Mouse (Mus musculus) mouse embryonic stem cell (cell line): Measurements from ENCODE around the gene Fam166a.

Source experiments
- in situ Hi-C, 2 experiments: fragments of 300-500 bp; cut with MboI; formaldehyde crosslinking; loops; 1 replicate in 1 of 2; 3 replicates in 1 of 2; pipeline ENCODE4 v1.14.3; 2019 to 2020; ENCODE audit warnings: low sequenced_read_pairs in 2 of 2, low pct_unique_long_range_greater_than_20kb in 1 of 2, mixed read lengths in 1 of 2; ENCODE audit not compliant: unreplicated experiment in 1 of 2

The Fam166a gene

DNA sequence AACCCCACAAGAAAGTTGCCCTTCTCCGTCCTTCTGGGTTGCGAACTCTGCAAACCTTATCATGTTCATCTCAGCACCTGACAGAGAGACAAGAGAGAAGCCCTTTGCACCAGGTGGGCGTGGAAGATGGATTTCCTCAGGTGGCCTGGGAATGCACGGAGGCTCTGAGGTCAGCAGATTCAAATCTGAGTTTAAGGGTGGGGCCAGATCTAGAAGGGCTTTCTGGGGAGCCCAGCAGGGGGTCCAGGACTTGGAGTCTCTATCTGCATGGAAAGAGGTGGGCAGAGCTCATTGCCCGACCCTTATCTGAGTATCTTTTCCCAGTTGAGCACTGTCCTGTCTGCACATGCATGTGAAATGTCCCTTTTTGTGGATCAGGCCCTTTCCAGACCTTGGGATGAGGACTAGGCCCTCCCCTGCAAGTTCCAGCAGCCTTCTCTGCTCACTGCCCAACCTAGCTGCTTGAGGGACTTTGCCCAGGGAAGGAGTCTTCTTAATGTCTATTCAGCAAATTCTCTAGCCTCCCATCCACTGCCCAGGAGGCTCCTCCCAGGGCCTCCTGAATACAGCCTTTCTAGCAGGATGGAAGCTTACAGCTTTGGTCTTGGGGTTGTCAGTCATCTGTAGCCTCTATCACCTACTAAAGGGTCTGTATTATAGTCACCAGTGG, 16.1 kb downstream of the Fam166a start:
- in situ Hi-C loops, result no loop called here

DNA sequence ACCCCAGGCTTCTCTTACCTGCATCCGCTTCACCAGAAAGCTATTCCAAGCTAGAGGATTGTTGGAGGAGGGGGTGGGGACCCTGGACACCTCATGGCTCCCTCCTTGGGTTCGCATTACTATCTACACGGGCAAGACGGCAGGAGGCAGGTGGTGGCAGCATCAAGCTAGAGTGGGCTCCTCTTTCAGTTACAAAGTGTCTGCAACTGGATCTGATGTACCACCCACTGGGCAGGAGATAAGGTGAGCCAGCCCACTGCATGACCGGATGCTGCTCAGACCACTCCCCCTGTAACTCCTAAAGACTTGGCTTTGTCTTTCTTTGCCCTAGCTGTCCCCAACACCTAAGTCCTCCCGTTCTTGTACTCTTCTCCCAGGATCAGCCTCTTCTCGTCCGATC, 18.1 kb downstream of the Fam166a start, which contains the start of gene Rnf224:
TSS of gene Rnf224 (minus strand) at position 174 of the 400 bp plus-strand sequence.
- in situ Hi-C loops, result no loop called here

- in situ Hi-C loops, result no loop called here
Observed at GRCm38 (mm10) chr2:25237522-25237921, 19.0 kb downstream of the Fam166a start.

DNA sequence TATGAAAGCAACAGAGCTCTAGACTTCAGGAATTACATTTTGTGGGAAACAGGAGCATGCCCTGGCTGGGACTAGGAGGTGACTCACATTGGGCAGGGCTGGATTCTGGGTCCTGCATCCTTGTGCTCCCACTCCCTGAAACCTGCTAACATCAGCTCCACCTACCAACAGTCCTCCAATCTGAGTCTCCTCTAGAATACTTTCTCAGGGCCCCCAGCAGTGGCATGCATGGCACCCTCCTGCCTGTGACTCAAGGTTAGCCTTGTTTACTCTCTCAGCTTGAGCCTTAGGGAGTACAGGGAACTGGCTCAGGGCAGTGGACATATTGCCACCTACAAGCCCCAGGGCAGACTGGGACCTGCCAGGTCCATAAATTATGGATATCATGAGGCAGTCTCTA, 19.6 kb downstream of the Fam166a start:
- in situ Hi-C loops, result no loop called here

DNA sequence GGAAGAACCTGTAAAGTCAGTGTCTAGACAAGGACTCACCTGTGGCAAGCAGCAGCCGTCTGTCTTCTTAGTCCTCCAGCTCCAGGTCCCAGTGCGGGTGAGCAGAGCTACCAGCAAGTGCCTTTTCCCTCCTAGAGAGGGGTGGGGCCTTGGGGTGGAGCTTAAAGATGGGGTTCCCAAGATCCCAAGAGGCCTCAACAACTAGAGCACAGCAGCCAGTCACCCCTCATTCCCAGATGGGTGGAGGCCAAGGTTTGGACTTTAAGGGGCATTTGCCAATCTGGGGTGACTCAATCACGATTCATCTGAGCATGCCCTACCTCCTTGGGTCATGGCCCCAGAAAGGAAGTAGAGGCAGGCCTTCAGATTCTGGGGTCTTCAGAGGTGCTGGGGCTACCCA, 21.2 kb downstream of the Fam166a start:
- in situ Hi-C loops, result no loop called here

GRCm38 (mm10) chr2:25240310-25240709, 21.8 kb downstream of the Fam166a start:
- in situ Hi-C loops, result no loop called here

DNA sequence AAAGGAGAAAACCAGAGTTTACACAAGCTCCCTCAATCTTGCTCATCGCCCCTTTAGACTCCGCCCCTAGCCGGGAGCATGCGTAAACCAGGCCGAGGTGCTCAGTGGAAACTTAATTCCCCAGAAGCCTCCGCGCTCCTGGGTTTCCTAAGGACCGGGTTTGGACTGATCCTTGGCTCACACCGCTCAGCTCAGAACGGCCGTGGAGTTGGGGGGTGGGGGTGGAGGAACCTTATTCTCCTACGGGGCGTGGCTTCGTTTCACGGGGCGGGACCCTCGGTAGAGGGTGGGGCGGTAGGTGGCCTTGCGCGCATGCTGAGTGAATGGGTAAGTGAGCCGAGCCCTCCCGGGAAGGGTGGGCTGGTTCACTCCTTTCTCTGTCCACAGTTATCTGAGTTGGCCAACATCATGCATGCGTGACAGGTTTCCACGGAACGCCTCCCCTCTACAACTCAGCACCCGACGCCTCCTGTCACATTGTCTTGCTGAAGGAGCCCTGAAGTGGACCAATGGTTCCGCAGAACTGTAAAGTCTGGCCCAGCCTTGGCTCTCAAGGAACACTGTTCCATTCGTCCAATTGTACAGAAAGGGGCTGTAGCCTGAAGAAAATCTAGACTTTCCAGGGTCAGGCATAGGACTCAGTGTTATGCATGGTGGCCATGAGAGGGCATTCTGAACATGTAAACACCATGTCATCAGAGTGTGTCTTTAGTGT, 22.3 kb downstream of the Fam166a start:
- in situ Hi-C loops, result no loop called here

GRCm38 (mm10) chr2:25241438-25241775, 22.9 kb downstream of the Fam166a start:
- in situ Hi-C loops, result no loop called here

DNA sequence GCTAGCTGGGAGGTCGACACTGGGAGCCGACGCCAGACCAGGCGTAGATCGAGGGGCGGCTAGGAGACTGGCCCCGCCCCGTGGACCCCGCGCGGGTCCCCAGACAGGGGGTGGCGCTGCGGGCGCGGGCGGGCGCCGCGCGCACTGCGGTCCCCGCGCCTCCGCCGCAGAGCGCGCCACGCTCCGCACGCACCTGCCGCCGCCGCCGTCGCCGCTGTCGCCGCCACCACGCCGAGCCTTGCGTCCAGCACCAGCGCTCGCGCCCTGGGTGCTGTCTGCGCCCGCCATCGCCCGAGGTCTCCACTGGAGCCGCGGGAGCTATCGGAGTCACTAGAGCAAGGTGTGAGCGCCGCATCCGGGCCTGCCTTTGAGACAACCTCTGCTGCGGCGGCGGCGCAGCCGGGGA, 23.6 kb downstream of the Fam166a start, which contains the start of the genes Rnf208 and Cysrt1:
TSS of gene Rnf208 (plus strand) at position 155 of the 406 bp plus-strand sequence.
TSS of gene Cysrt1 (minus strand) at position 352 of the 406 bp plus-strand sequence.
- in situ Hi-C loops, result no loop called here

GRCm38 (mm10) chr2:25243342-25243741, 24.8 kb downstream of the Fam166a start:
- in situ Hi-C loops, result no loop called here

DNA sequence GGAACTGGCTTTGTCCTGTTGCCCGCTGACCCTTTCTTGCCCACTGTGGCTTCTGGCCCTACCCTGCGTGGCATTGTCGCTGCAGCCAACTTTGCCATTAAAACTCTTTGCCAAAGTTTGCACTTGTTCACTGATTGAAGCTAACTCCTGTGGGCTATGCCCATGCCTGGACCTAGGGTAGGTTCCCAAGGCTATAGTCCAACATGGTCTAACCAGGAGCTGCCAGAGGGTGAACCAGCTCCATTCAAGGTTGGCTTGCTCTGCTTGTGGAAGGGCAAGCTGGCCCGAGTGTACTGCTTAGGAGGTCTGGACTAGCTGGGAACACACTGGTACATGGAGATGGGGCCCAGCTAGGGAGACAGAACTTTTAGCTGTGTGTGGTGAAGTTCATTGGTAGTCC, 25.6 kb downstream of the Fam166a start:
- in situ Hi-C loops, result no loop called here

GRCm38 (mm10) chr2:25246183-25247072, 27.9 kb downstream of the Fam166a start, which contains the start of gene AL732309.1:
Gene AL732309.1 (minus strand): TSS chr2:25246863.
- in situ Hi-C loops, result no loop called here

DNA sequence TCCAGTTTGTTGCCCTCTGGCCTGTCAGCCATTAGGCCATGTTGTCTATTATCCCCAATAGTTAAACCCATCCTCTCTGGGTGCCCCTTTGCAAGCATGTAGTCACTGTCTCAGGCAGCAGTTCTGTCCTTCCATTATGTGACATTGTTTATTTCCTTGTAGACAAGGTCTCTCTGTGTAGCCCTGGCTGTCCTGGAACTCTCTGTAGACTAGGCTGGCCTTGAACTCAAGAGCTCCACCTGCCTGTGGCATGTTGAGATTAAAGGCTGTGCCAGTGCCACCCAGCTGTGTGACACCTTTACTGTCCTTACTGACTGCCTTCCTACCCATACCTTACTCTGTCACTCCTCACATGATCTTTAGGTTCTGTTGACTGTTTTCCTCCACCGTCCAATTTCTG, 33.8 kb downstream of the Fam166a start:
- in situ Hi-C loops, result loop anchor here in 1 of 2 experiments (10.0 kb wide), 1 partner anchor 58 kb away; the partner anchor contains the start of gene Tor4a

- in situ Hi-C loops, result loop anchor here in 1 of 2 experiments (10.0 kb wide), 1 partner anchor 61 kb away; the partner anchor contains the start of gene Tor4a
Observed at GRCm38 (mm10) chr2:25255284-25255779, 36.8 kb downstream of the Fam166a start, which contains the start of gene Tmem203. Gene Tmem203 (plus strand): TSS chr2:25255439.

GRCm38 (mm10) chr2:25256443-25257109, 38.0 kb downstream of the Fam166a start:
- in situ Hi-C loops, result loop anchor here in 1 of 2 experiments (10.0 kb wide), 1 partner anchor 62 kb away; the partner anchor contains the start of gene Tor4a

DNA sequence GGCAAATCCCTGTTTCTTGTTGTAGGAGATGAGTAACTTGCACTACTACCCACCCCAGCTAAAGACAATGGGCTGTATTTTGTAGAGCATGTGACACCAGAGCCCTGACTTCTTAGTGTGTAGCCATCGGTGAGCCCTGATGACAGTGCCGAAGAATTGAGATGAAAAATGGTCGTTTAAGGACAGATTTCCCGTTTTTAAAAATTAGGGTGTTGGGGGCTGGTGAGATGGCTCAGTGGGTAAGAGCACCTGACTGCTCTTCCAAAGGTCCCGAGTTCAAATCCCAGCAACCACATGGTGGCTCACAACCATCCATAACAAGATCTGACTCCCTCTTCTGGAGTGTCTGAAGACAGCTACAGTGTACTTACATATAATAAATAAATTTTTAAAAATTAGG, 38.7 kb downstream of the Fam166a start:
- in situ Hi-C loops, result loop anchor here in 1 of 2 experiments (10.0 kb wide), 1 partner anchor 62 kb away; the partner anchor contains the start of gene Tor4a

- in situ Hi-C loops, result loop anchor here in 1 of 2 experiments (10.0 kb wide), 1 partner anchor 64 kb away; the partner anchor contains the start of gene Tor4a
Observed at GRCm38 (mm10) chr2:25258887-25259286, 40.3 kb downstream of the Fam166a start.

DNA sequence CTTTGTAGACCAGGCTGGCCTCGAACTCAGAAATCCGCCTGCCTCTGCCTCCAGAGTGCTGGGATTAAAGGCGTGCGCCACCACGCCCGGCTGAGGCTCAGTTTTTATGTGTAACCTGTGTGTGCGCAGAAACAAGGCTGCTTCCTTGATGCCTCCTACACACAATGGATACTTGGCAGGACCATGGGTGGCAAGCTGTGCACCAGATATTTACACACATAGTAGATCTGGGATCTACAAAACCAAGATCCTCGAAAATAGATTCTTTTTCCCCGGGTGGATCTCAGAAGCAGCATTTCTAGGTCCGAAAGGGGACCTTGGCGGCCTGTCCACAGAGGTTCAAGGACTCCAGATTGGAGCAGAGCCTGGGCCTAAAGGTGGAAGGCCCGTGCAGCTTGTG, 43.3 kb downstream of the Fam166a start:
- in situ Hi-C loops, result no loop called here
